Mouse (Mus musculus) thymus, adult 2 months (tissue): Measurements from ENCODE around the gene Fate1.

Experiments
- CTCF ChIP-seq: fragments of 200-500 bp; IDR thresholded peaks from 2 replicates; pipeline ENCODE4 v1.5.1; 2012; ENCODE audit warnings: mild to moderate bottlenecking, control low read depth, low read length, moderate library complexity, borderline replicate concordance; ENCODE audit not compliant: control insufficient read depth, poor library complexity, insufficient read depth; ENCODE audit errors: extremely low read depth
- POLR2A ChIP-seq: fragments of 200-500 bp; IDR thresholded peaks from 2 replicates; pipeline ENCODE4 v1.6.1; 2012; ENCODE audit warnings: mild to moderate bottlenecking, low read length, control low read depth, moderate library complexity; ENCODE audit not compliant: control insufficient read depth, poor library complexity, insufficient read depth; ENCODE audit errors: extremely low read depth

DNA sequence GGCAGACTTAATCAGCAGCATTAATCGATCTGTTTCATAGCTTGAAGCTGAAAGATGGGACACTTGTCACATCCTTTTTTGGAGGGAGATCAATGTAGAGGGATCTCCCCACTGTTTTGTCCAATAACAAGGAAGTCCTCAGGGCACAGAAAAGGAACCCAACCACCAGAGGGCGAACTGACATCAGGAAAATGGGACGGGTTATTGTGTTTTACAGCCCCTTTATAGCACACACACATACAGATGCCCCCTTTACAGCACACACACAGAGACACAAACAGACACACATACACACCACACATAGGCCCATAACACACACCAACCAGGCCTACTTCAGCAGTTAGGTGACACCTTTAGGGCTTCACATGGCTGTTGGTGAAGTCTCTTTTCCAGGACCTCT lies 40.0 kb downstream of the Fate1 start:
- TF ChIP-seq CTCF (no peak), POLR2A (no peak)
